Mouse (Mus musculus) cerebellum, adult 18-20 months (tissue): Measurements from ENCODE around the gene Elmo3.

Experiments
- DNase-seq, 2 experiments: peaks; one replicate each; pipeline ENCODE4 v3.0.0; 2021

Elmo3 gene

DNA sequence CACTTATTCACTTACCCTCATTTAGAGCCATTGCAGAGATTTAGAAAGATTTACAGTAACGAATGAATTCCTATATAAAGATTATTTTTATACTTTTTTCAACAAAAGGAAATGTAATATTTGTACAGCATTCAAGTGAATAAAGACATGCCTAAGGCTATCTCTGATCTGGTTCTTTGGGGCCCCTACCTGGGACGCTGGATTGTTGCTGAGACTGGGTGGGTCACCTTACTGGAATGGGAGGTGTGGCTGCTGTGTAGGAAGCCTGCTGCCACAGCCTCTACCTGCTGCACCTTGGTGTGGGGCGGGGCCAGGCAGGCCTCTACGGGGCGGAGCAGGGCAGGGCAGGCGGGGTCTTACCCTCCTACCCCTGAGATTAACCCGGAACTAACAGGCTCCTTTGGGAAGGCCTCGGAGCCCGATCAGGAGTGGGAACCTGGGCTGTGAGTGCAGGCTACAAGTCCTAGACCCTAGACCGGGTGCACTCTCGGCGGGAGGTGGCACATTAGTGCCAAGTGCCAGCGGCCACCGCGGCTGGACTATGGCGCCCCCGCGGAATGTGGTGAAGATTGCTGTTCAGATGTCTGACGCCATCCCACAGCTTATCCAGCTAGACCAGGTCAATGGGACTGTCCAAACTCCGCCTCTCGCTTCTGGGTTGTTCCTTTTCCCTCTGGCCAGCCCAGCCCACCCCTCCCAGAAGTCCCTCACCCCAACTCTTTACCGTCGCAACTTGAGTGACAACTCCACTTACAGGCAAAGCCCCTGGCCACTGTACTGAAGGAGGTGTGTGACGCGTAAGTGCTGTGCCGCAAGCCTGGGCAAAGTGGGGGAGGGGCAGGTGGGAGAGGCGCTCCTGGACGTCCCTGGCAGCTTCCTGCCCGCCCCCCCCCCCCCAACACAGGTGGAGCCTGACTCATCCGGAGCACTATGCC, at the start of gene Elmo3:
Elmo3 (plus strand) TSS at position 391 of the 935 bp plus-strand sequence.
- DNase-seq: peak; percentile 76 to 80

DNA sequence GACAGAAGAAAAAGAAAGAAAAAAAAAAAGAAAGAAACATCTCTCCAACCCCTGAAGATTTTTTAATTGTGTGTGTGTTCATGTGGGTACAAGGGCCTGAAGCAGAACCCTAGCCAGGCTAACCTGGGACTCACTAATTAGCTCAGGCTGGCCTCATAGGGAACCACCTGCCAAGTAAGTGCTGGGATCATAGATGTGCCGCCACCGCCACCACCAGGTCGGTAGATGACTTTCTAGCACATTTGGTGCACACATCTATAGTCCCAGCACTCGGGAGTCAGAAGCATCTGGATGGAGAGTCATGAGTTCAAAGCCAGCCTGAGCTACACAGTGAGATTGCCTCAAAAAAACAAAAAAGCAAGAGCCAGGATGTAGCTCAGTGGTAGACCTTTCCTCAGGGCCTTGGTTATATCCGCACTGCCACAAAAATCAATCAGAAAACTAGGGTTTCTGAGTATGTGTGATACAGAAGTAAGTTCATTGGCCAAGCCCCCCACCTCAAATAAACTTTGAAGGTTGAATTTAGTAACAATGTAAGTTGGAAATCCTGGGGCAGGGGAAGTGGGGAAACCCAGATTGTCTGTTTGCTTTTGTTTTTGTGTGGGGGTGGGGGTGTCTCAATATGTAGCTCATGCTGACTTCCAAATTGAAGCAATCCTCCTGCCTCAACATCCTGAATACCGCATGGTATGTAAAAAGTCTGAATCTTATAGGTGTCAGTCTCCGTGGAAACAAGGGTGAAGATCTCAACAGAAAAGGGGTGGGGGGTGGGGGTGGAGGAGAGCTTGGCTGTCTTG, 47.9 kb upstream of the Elmo3 start:
- DNase-seq: no peak

DNA sequence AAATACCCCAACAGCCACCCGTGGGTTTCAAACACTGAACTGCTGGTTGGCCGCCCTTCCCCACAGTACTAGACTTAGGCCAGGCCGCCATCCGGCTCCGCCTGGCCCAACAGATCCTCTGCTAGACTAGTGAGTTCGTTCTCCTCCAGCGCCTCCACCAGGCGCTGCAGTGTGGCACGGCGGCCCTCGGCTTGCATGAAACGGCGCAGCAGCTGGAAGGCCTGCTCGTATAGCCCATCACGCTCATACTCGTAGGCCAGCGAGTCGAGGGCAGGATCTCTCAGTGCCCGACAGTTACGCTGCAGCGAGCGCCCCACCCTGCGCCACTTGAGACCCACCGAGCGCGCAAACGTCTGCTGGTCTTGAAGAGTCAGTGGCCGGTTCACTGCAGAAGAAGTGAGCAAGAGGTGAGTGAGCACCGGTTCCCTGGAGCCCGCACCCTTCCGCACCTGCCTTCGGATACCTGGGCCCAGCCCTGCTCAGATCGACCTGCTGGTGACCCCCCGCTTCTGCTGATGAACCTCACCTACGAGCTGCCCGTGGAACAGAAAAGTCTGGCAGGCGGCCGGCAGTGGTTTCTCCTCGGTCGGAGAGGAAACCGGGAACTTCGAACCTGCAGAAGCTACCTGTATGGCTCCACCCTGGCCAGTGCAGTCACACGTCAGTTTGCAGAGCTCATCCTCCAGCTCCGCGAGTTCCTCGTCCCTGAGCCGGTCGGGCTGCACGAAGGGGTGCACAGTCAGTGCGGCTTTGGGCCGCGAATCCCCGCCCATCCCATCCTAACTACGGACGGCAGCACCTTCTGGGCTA, 46.3 kb upstream of the Elmo3 start:
- peak in 1 of 2 experiments; percentile 32 for DNase-seq

DNA sequence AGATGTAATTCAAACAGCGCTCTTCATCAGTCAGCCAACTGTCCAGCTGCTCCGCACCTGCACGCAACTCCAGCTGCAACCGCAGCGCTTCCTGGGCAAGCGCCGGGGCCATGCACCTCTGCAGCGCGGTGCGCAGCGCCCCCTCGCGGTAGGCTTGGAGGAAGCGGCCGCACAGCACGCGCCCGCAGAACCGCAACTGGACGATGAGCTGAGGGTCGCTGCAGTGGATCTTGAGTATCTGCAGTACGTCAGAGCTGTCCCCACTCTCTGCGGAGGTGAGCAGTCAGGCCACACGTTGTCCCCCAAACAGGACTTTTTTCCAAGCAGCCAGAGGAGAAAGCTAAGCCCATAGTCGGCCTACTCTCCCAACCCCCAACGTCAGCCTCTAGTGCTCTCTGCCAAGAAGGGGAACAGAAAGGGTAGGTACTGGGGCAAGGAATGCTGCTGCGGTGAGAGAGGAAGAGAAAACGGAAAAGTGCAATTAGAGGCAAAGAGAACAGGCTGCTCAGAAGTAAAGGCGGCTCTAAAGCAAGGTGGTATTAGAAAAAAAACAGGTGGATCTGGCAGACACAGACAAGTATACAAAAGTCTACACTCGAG, 45.6 kb upstream of the Elmo3 start:
- DNase-seq: peak; percentile 61 to 84

DNA sequence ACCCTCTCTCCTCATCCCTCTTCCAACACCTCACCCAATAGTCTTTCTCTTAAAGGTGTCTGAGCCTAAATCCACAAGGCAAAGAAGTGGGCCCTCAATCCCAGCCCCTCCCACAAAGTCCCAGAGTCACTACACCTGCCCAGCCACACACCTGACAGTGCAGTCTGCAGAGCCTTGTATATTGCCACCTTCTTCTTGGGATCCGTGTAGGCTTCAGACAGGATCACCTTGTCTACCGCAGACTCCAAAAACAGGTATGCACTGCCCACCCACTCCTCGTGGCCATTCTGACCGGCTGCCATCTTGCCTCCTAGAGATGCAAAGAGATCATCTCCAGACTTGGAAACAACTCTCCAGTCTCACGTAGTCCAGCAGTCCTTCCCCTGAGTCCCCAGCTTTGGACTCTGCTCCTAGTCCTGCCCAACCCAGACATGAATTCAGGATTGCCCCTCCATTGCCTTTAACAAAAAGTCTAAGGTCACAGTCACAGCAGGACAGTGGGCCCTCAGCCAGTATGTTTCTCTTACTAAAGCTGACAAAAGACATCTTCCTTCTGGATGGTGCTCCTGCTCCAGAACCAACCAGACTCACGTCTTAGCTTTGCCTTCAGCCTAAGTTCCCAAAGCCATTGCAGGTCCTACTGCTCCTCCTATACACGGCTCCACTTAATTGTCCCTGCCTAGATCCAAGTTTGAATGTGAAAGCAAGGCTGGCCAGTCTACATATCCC, 44.9 kb upstream of the Elmo3 start:
- no peak for DNase-seq

DNA sequence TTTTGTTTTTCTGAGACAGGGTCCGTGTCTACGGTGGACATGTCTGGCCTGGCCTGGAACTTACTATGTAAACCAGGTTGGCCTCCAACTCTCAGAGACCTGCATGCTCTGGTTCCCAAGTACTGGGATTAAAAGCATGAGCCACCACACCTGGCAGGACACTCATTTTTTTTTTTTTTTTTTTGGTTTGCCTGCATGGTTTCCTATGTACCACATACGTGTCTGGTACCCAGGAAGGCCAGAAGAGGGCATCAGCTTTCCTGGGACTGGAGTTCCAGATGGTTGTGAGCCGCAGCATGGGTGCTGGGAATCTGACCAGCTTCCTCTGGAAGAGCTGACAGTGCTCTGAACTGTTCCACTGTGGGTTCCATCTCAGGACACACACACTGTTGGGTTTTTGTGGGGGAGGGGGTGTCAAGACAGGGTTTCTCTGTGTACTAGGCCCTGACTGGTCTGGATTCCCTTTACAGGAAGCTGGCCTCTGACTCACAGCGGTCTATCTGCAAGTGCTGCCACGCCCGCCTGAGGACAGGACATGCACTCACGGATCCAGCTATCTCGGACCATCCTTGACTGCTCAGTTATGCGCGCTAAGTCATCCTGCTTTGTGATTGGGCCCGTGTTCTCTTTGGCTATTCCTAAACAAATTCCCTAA, 43.9 kb upstream of the Elmo3 start:
- no peak for DNase-seq

DNA sequence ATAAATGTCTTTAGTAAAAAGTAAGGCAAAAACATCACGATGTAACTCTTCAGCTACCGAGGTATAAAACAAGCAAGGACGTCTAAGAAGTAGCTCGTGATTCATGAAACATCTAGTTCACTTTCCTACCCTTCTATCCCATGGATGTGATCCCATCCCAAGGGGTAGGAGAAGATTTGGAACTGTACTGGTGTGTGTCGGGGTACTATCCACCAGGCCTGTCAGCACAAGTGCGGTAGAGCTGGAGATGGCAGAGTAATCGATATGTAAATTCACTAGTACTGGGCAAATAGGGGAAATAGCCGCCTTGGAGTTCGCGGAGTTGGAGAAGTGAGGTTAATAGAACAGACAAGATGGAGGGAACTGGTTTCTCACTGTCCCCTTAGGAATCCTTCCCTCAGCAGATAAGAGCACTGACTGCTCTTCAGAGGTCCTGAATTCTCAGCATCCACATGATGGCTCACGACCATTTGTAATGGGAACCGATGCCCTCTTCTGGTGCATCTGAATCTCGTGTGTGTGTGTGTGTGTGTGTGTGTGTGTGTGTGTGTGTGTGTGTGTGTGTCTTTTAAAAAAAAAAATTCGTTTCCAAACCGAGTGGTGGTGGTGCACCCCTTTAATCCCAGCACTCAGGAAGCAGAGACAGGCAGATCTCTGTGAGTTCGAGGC, 42.0 kb upstream of the Elmo3 start:
- no peak for DNase-seq

DNA sequence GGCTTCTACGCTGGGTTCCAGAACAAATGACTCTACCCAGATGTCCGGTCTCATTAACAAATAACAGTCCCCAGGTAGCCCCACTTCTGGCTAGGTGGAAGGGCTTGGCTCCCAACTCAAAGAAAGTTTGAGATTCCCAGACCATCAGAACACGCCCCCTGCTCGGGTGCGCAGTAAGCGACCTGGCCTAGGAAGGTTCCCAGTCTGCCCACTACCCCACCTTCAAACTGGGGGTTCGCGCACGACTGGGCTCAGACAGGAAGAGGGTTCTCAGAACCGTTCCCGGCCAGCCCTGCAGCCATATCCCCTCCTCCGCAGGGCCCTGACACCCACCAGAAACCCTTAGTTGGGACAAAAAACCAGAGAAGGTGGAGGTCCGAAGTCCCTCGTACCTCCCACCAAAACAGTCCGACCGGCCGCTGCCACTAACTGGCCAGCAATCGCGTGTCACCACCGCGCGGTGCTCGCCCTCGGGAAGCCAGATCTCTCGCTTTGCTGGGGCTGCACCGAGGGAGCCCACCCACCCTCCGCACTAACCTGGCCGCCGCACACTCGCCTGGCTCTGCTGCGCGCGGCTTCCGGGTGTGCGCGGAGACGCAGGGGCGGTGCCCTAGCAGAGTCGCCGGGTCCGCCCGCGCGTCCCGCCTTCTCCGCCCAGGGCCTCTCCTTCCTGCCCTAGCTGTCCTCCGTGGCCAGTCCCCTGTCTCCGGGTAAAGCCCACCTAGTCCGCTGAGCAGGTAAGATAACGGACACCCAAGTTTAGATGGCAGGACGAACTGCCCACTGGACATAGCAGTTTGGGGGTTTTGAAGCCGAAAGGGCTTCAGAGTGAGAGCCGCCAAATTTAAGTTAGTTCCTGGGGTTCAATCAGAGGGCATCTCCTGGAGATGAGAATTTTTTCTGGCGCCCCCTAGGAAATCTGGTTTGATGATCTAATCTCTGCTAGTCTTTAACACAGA, 41.1 kb upstream of the Elmo3 start, which contains the start of the genes Tradd and Fbxl8:
Tradd (minus strand) TSS at position 586 of the 959 bp plus-strand sequence.
Fbxl8 (plus strand) TSS at position 625 of the 959 bp plus-strand sequence.
- peak; percentile 67 to 74 for DNase-seq

DNA sequence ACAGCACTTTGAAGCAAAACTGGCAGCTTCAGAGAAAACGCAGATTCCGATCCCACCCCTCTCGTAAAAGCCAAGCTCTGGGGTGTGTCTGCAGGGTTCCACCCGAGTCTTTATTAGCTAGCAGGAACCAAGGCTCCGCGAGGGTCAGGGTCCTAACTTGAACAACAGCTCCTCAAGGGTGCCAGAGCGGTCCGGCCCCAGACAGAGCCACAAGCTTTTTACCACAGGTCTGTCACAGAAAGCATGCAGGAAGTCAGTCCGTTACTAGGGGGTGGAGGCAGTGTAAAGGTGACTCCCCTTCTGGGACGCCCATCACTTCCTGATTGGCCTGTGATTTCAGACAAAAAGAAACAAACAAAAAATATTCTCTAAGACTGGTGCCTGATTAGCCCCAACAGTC, 40.3 kb upstream of the Elmo3 start:
- no peak for DNase-seq

DNA sequence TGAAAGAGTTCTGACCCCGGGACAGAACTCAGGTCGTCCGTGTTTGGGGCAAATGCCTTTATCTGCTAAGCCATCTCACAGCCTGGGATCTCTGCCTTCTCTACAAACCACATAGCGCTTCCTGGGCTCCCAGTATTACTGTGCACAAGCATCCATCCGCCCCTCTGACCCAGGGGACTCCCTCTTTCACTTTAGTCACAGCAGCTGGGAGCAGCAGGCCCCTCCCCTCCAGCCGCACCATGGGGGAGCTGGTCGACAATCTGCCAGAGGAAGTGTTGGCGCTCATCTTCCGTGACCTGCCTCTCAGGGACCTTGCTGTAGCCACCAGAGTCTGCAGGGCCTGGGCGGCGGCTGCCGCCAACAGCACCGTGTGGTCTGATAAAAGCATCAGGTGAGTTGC, 38.6 kb upstream of the Elmo3 start:
- no peak for DNase-seq

DNA sequence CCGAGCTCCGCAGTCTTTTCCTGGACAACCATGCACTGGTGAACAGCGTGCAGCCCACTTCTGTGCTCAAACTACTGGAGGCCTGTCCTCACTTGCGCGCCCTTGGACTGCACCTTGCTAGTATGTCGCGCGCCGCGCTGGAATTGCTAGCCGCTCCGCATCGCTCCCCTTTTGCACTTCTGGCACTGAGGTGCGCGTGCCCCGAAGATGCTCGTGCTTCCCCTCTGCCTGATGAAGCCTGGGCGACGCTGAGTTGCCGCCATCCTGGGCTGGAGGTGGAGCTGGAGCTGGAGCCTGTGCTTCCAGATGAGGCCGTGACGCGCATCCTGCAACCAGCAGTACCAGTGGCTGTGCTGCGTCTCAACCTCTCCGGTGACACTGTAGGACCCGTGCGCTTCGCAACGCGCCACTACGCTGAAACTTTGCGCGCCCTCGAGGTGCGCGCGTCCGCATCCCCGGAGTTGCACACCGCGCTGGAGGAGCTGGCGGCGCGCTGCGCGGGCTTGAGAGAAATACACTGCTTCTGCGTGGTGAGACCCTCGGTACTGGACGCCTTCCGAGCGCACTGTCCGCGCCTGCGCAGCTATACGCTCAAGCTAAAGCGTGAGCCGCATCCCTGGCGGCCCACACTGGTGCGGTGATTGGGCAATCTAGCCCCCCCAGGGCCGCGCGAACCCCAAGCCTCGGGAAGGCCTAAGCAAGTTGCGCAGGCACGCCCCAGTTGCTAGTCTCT, 36.9 kb upstream of the Elmo3 start:
- DNase-seq: peak; percentile 74 to 75

DNA sequence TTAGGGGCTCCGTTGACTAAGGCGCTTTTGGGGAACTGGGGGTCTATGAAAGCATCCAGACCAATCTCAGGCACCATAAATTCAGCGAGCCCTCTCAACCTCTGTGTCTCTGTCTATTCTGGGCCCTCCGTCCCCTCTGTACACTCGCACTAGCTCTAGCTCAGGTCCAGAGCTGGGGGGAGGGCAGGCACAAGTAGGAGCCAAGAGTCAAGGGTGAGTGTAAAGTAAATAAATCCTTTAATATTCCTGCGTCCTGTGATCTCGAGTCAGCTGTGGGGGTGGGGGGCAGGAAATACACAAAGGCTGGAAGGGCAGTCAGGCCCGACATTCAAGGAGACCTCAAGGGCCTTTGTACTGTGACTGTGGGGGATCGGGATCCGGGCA, 36.3 kb upstream of the Elmo3 start:
- no peak for DNase-seq

DNA sequence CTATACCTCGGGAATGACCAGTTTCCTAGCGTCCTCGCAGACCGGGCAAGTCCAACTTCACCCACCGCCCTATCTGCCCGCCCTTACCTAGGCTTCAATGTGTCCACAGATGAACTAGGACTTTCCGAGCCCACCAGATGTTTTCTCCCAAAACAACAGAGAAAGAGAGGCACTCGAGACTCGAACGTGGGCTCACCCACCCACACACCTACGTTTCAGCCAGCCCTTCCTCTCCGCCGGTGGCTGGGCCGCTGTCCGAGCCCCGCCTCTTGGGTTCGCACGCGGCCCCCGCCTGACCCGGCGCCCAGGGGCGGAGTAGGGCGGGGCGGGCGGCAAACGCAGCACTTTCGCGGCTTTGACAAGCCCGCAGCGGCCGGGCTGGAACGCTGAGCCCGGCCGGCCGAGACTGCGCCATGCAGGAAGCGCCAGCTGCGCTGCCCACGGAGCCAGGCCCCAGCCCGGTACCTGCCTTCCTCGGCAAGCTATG, 35.9 kb upstream of the Elmo3 start, which contains the start of gene Hsf4:
Hsf4 (plus strand) TSS at position 341 of the 487 bp plus-strand sequence.
- peak; percentile 69 to 73 for DNase-seq

DNA sequence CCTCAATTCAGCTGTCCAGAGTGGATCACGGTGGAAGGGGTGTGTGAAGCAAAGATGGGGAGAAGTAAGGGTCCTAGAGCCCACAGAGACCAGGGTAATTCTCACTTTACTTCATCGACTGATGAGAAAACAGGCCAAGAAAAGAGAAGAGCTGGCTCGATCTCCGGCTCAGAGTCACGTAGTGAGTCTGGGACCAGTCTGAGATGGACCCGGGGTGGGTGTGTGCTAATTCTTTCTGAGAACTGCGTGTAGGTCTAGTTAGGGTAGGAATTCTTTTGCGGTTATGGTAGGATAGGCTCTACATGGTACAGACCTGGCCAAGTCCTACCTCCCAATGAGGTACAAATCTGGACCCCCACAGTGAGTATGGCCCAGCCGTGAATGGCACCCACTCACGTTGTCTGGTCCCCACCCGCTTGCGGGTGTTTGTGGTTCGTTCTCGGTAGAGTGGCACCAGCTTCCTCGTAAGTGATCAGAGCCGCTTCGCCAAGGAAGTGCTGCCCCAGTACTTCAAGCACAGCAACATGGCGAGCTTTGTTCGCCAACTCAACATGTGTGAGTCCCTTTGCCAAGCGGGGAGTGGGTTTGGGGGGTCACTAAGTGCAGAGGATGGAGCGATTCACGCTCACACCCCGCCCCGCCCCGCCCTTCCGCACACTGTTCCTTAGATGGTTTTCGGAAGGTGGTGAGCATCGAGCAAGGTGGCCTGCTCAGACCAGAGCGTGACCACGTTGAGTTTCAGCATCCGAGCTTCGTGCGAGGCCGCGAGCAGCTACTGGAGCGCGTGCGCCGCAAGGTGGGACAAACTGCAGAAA, 35.1 kb upstream of the Elmo3 start:
- DNase-seq: peak in 1 of 2 experiments; percentile 20

DNA sequence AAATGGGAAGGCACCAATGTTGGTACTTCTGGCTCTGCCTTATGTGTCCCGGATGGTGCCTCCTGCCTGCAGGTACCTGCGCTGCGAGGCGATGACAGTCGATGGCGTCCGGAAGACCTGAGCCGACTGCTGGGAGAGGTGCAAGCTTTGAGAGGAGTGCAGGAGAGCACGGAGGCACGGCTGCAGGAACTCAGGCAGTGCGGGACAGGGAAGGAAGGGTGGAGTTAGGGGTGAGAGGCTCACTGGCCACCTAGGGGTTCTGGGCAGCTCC, 34.5 kb upstream of the Elmo3 start:
- DNase-seq: peak in 1 of 2 experiments; percentile 18

DNA sequence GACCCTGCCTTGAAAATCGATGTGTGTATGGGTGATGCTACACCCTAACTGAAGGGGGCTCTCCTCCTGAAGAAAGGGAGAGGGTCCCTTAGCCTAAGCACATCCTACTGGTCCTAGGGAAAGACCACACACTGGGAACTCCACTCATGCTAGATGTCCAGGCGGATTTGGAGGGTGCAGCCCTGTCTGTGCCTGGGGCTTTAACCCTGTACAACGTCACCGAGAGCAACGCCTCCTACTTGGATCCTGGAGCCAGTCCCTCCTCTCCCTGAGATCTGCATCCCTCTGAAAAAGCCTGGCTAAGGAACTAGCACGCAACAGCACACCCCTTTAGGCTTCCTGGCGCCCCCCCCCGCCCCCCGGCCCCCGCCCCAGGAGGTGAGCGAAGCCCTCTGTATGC, 30.0 kb upstream of the Elmo3 start:
- no peak for DNase-seq

DNA sequence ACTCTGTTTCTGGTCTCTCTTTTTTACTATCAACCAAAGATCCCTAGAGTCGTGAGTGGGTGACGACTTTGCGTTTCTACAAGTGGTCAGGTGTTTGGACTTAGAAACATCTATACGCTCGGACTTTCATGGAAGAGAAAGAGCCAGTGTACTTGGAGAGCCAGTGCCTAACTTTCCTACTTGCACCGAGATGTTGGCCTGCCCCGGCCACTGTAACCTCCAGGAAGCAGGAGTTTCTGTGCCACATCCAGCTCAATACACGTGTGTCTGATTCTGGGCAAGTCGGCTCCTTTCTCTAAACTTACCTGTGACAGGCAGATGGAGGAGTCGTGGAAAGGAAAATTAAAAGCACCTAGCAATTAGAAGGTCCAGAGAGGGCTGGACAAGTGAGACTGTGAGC, 29.6 kb upstream of the Elmo3 start, which contains the start of gene Nol3:
Nol3 (plus strand) TSS at position 301 of the 400 bp plus-strand sequence.
- DNase-seq: no peak
